In genomic region chr19:61140342-61141206, GRCm38 (mm10) we compare ENCODE assay signal across 8 mouse cellular contexts. TPM values are rescaled to one million over a fixed set of nuclear protein-coding genes. Genes with fewer than 3 reads are reported as not detected.
DNase-seq lines count a peak whose midpoint lies in the region; ATAC-seq and TF ChIP-seq lines count a peak whose summit lies in the region.

Gene Zfp950 (minus strand): TSS chr19:61140840.

- TF ChIP-seq CTCF in lung, postnatal 0 days (IDR thresholded peaks at IDR 0.05) = no peak

- H3K36me3 ChIP-seq in hindbrain, embryonic 10.5 days = peaks cover 7% of the 10 kb centered on the region; the same call in 1 of the 2 replicates
- H3K36me3 ChIP-seq in lung, postnatal 0 days (ENCODE audit: insufficient read depth, low read length) = no peaks in the 10 kb centered on the region

- under 1% methylated on average over 18 of the region's 18 CpGs for WGBS in hindbrain, embryonic 10.5 days
- WGBS in lung, postnatal 0 days = under 1% methylated on average over 18 of the region's 18 CpGs

- ATAC-seq in frontal cortex, adult (ENCODE audit: low TSS enrichment) = peak; percentile 100
- peak; percentile 100 for ATAC-seq in lung, postnatal 0 days

- no peaks in the 10 kb centered on the region for H3K27me3 ChIP-seq in hindbrain, embryonic 10.5 days (ENCODE audit: insufficient read depth, poor library complexity, severe bottlenecking)
- H3K27me3 ChIP-seq in lung, postnatal 0 days (replicated peaks; ENCODE audit: insufficient read depth, low read length) = no peaks in the 10 kb centered on the region

- peak within 1 kb of the TSS; percentile 84 for H3K4me3 ChIP-seq in hindbrain, embryonic 10.5 days
- peak within 1 kb of the TSS; percentile 68 for H3K4me3 ChIP-seq in lung, postnatal 0 days (ENCODE audit: low read depth, low read length)

- peak within 1 kb of the TSS; percentile 75 for H3K4me2 ChIP-seq in lung, postnatal 0 days (replicated peaks; ENCODE audit: low read depth, low read length)

- H3K27ac ChIP-seq in hindbrain, embryonic 10.5 days = peak within 1 kb of the TSS; percentile 86
- peak within 1 kb of the TSS; percentile 55 for H3K27ac ChIP-seq in lung, postnatal 0 days (ENCODE audit: low read length)

- peak within 1 kb of the TSS; percentile 68 for H3K9ac ChIP-seq in lung, postnatal 0 days (replicated peaks; ENCODE audit: low read depth)

- H3K9me3 ChIP-seq in hindbrain, embryonic 10.5 days = no peaks in the 10 kb centered on the region
- H3K9me3 ChIP-seq in lung, postnatal 0 days (ENCODE audit: low read length) = no peaks in the 10 kb centered on the region

- H3K4me1 ChIP-seq in hindbrain, embryonic 10.5 days (replicated peaks) = peaks cover 17% of the 10 kb centered on the region
- peaks cover 6% of the 10 kb centered on the region; the same call in 1 of the 2 replicates for H3K4me1 ChIP-seq in lung, postnatal 0 days (ENCODE audit: insufficient read depth, low read depth, low read length)

- TF ChIP-seq EP300 in lung, postnatal 0 days (IDR thresholded peaks at IDR 0.05) = no peak

- DNase-seq in MN1 (ENCODE audit: low spot score) = peak; percentile 94
- DNase-seq in cerebellum, adult 9-10 months = peak; percentile 89
- DNase-seq in hindbrain, embryonic 10.5 days (ENCODE audit: low spot score) = peak; percentile 80
- DNase-seq in layer of hippocampus, adult 9-11 months = peak; percentile 94
- peak; percentile 97 for DNase-seq in lung, postnatal 0 days (ENCODE audit: low spot score)
- DNase-seq in ovary, postnatal 14 days (ENCODE audit: low spot score) = peak; percentile 61
- peak; percentile 85 for DNase-seq in thymus, postnatal 14 days

RNA-seq across cellular contexts. Expression of gene Zfp950, which starts in this region (rescaled TPM):
- polyA plus RNA-seq in hindbrain, embryonic 10.5 days (2016; fragmentation: Nextera tagmentation; extraction: Ambion mirVana) = 18.6 and 21.6 TPM in 2 replicates
- polyA plus RNA-seq in lung, postnatal 0 days (2015; fragmentation: Nextera tagmentation; extraction: Ambion mirVana) = 21.7 and 25.0 TPM in 2 replicates

Comparison
In these comparisons a context has a peak if more than half of its experiments do, and no peak if none do; other contexts are left out.
1. Peak in every context shown above with its lines: DNase-seq, ATAC-seq, H3K4me3 ChIP-seq and H3K27ac ChIP-seq.